Mouse (Mus musculus): ENCODE data around the gene Lrrc55. TPM values are rescaled to one million over a fixed set of nuclear protein-coding genes. Genes with fewer than 3 reads are reported as not detected.

Gene Lrrc55
- polyA plus RNA-seq, 1 experiment from 2014 or later = not detected

DNA sequence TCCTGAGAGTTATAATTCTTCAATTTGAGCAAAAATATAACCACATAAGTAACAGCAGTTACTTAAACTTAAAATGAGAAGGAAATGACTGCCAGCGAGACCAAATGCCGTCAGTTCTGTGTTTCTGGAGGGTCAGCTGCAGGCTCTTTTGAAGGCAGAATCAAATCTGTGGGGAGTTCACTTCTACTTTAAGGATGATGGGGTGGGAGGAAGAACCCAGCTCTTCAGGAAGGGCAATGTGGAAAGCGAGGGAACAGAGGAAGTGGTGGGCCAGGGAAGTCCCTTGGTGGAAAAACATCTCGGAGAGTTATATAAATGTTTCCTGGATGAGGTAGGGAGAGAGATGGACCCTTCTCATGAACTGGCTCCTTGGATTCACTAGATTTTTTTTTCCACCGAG, 40.9 kb downstream of the Lrrc55 start:
- no peak overlapping the region for H3K4me3 ChIP-seq (ENCODE audit: inconsistent target)
- no peaks in the 10 kb centered on the region for H3K36me3 ChIP-seq (ENCODE audit: inconsistent target)
- 37% methylated on average over 5 of the region's 5 CpGs for WGBS (ENCODE audit: missing documents)
- H3K79me2 ChIP-seq (ENCODE audit: inconsistent target) = no peaks in the 10 kb centered on the region
- H3K27ac ChIP-seq = no peak overlapping the region

DNA sequence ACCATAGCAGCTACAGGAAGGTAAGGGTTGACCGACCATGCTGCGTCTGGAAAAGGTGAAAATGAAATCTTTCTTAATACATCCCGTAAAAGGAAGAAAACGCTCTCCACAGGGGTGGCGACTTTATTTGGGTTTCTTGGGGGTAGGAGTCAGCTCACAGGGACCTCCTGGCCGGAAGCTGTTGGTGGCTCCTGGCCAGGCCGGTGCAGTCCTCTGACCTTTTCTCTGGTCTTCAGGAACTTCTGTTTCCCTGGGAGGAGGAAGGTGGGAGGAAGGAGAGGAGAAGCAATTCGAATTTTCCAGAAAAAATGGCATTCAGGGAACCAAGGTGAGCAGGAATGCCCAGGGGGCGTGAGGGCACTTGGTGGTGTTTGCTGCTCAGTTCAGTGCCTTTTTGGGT, 41.7 kb downstream of the Lrrc55 start:
- H3K27ac ChIP-seq = no peak overlapping the region
- H3K79me2 ChIP-seq (ENCODE audit: inconsistent target) = no peaks in the 10 kb centered on the region
- 83% methylated on average over 8 of the region's 9 CpGs for WGBS (ENCODE audit: missing documents)
- no peaks in the 10 kb centered on the region for H3K36me3 ChIP-seq (ENCODE audit: inconsistent target)
- no peak overlapping the region for H3K4me3 ChIP-seq (ENCODE audit: inconsistent target)

DNA sequence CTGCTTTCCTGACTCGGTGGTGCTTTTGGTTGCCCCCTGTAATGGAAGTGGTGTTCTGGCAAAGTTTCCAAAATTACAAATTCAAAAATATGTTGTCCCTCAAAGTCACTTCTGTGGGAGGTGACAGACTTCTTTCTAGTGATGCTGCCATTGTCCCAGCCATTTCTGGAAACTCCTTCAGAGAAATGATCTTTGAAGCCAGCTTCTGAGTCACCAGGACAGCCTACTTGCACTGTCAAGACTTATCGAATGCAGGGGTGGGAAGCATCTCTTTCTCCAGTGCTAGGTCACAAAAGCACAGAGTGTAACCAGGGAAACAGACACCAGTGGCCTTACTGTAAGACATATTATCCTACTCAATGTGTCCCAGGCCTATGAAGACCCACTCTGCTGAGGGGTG, 45.8 kb downstream of the Lrrc55 start:
- Histone ChIP-seq H3K27ac (no peak overlapping the region), H3K4me3 (ENCODE audit: inconsistent target) (no peak overlapping the region), H3K79me2 (ENCODE audit: inconsistent target) (no peaks in the 10 kb centered on the region), H3K36me3 (ENCODE audit: inconsistent target) (no peaks in the 10 kb centered on the region)
- 83% methylated on average over 2 of the region's 2 CpGs for WGBS (ENCODE audit: missing documents)

DNA sequence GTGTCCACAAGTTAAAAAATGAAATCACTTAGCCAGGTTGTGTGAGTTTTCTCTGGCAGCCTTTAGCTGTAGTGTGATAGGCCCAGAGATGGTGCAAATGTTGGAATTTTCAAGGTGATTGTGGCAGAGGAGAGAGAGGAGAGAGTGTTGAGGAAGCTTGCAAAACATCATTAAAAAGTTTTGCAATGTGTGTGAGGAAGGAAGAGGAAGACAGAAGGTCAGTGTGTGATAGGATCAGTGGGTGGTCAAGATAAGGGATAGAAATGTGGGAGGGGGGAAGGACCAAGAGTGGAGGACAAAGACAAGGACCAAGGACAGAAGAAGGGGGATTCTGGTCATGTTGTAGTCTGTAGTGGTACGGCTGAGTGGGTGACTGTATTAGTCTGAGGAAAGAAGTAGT, 46.6 kb downstream of the Lrrc55 start:
- WGBS (ENCODE audit: missing documents) = 0% methylated on average over 1 of the region's 1 CpGs
- Histone ChIP-seq H3K4me3 (ENCODE audit: inconsistent target) (no peak overlapping the region), H3K36me3 (ENCODE audit: inconsistent target) (no peaks in the 10 kb centered on the region), H3K79me2 (ENCODE audit: inconsistent target) (no peaks in the 10 kb centered on the region), H3K27ac (no peak overlapping the region)

DNA sequence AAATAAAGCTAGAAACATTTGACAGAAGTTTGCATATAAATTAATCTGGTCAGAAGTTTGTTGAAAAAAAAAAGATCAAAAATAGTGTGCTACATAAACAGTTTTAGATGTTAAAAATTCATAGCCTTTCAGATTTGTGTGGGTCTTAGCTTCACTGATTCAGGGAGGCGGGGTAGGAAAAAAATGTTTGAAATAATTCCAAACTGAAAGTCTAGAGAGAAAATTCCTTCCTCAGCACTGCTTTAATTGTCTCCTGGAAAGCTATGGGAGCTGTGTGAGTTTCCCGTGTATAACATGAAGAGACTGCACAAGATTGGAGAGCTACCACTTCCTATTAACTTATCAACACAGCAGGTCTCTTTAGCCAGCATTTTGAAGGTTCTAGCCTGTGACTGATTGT, 49.5 kb downstream of the Lrrc55 start:
- Histone ChIP-seq H3K79me2 (ENCODE audit: inconsistent target) (no peaks in the 10 kb centered on the region), H3K27ac (no peak overlapping the region), H3K4me3 (ENCODE audit: inconsistent target) (no peak overlapping the region), H3K36me3 (ENCODE audit: inconsistent target) (no peaks in the 10 kb centered on the region)
- WGBS (ENCODE audit: missing documents) = 85% methylated on average over 2 of the region's 2 CpGs

DNA sequence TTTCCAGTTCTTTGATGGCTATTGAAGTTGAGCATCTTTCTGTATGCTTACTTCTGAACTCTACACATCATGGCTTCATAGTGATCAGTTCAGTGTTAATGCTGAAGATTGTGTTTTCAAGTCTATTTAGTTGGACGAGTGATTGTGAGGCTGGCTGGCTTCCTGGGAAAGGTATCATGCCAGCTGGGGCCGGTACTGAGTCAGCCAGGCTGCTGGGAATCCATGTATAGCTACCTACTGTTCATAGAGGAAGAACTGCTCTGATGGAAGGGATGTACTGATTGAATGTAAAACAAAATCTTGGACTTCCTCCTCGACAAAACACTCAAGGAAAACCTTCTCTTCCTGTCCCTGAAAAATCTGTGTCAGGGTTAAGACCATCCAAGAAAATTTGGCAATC, 51.7 kb downstream of the Lrrc55 start:
- no peaks in the 10 kb centered on the region for H3K36me3 ChIP-seq (ENCODE audit: inconsistent target)
- H3K27ac ChIP-seq = no peak overlapping the region
- 70% methylated on average over 3 of the region's 3 CpGs for WGBS (ENCODE audit: missing documents)
- no peaks in the 10 kb centered on the region for H3K79me2 ChIP-seq (ENCODE audit: inconsistent target)
- no peak overlapping the region for H3K4me3 ChIP-seq (ENCODE audit: inconsistent target)

DNA sequence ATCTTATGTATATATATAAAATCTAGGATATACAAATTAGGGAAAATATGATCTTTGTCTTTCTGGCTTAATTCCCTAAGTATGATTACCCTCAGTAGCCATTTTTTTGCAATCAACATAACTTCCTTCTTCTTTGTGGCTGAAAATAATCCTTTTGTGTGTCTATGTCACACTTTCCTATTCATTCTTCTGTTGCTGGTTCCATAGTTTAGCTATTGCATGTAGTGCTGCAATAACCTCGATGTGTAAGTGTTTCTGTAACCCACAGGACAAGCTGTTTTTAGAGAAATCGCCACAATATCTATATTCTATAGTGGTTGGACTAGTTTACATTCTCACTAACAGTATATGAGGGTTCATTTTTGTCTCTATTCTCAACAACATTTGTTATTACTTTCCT, 52.1 kb downstream of the Lrrc55 start:
- Histone ChIP-seq H3K36me3 (ENCODE audit: inconsistent target) (no peaks in the 10 kb centered on the region), H3K27ac (no peak overlapping the region), H3K4me3 (ENCODE audit: inconsistent target) (no peak overlapping the region), H3K79me2 (ENCODE audit: inconsistent target) (no peaks in the 10 kb centered on the region)
- 31% methylated on average over 2 of the region's 2 CpGs for WGBS (ENCODE audit: missing documents)

DNA sequence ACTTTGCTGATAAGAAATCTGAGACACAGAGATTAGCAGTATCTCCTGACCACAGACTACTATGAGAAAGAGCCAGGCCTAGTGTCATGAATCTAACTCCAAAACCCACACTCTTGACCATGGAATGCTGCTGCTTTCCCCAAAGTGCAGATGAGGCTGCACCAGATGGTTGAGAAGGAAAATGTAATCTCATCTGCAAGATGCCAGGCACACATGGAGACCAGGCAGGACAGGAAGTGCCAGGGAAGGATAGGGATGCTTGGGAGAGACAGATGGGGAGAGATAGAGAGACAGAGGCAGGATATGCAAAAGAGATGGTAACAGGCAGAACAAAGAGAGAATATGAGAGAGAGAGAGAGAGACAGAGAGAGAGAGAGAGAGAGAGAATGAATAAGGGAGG, 56.2 kb downstream of the Lrrc55 start:
- H3K36me3 ChIP-seq (ENCODE audit: inconsistent target) = no peaks in the 10 kb centered on the region
- H3K27ac ChIP-seq = no peak overlapping the region
- no peaks in the 10 kb centered on the region for H3K79me2 ChIP-seq (ENCODE audit: inconsistent target)
- H3K4me3 ChIP-seq (ENCODE audit: inconsistent target) = no peak overlapping the region

DNA sequence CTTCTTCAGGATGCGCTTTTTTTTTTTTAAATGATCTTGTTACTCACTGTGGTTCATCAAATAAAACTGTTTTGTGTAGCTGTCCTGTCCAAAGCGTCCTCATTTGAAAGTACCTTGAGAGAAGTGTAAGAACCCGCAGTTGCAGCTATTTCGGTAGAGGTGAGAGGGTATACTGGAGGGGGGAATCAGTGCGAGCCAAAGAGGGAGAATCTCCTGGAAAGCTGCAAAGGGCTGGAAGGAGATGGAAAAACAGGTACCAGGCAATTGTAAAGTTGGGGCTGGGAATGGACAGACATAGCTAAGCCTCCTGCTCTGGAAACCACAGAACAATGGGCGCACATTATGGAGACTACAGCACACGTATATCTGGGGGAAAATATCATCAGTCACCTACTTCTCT, 57.2 kb downstream of the Lrrc55 start:
- 91% methylated on average over 7 of the region's 7 CpGs for WGBS (ENCODE audit: missing documents)
- Histone ChIP-seq H3K4me3 (ENCODE audit: inconsistent target) (no peak overlapping the region), H3K27ac (no peak overlapping the region), H3K79me2 (ENCODE audit: inconsistent target) (no peaks in the 10 kb centered on the region), H3K36me3 (ENCODE audit: inconsistent target) (no peaks in the 10 kb centered on the region)

DNA sequence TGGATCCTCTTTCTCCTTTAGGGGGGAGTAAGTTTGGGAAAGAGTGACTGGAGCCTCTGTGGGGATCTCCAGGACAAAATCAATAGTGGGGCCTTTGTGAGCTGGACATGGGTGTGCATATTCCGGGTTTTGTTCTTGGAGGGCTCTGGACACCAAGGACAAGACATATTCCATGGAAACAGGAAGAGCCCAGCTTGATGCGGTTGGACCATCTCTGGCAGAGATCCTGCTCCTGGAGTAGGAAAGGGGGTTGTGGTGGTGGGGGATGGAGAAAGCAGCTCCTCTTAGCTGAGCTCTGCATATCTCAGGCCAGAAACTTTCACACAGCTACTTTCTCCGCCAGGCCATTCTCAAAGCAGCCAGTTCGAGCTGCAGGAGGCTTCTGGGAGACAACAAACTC, 57.6 kb downstream of the Lrrc55 start:
- H3K4me3 ChIP-seq (ENCODE audit: inconsistent target) = no peak overlapping the region
- 91% methylated on average over 4 of the region's 4 CpGs for WGBS (ENCODE audit: missing documents)
- H3K79me2 ChIP-seq (ENCODE audit: inconsistent target) = no peaks in the 10 kb centered on the region
- H3K36me3 ChIP-seq (ENCODE audit: inconsistent target) = no peaks in the 10 kb centered on the region
- no peak overlapping the region for H3K27ac ChIP-seq

DNA sequence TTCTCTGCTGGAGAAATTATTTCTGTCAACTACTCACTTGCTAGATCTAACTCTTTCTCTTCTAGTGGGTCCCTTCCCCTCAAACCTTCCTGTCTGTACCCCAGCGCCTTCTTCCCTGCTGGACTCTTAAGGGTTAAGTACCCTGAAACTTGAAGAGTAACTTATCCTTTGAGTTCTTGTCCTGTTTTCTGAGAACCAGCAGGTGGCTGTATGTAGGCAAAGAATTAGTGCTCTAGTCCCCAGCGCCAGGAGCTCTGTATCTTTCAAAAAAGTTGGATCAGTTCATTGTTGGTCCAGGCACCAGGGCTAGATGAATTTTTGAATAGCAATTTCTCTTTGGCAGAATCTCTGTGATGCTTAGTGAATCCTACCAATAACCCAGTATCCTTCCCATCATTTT, 58.9 kb downstream of the Lrrc55 start:
- Histone ChIP-seq H3K79me2 (ENCODE audit: inconsistent target) (no peaks in the 10 kb centered on the region), H3K4me3 (ENCODE audit: inconsistent target) (no peak overlapping the region), H3K36me3 (ENCODE audit: inconsistent target) (no peaks in the 10 kb centered on the region), H3K27ac (no peak overlapping the region)
- WGBS (ENCODE audit: missing documents) = 44% methylated on average over 2 of the region's 2 CpGs

DNA sequence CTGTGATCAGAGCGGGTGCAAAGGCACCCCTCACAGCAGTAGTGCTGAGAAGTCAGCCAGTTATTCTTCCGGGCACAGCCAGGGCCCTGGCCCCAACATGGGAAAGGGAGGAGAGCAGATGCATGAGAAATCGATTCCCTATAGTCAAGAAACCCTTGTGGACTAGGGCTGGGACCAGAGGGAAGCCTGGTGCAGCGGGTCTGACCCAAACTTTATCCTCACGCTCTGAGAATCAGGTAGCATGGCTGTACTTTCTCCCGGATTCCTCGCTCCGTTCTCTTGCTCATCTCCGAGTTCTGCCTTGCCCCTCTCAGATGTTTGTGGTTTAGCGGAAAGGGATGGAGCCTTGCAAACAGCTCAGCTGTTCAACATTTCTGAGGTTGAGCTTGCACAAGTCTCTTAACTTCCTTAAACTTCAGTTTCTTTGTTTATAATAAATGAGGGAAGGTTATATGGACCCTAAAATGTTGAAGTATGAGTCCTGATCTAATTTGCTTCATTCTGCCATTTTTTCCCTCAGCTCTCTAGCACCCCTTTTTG, 59.3 kb downstream of the Lrrc55 start:
- no peaks in the 10 kb centered on the region for H3K79me2 ChIP-seq (ENCODE audit: inconsistent target)
- 5% methylated on average over 10 of the region's 10 CpGs for WGBS (ENCODE audit: missing documents)
- H3K36me3 ChIP-seq (ENCODE audit: inconsistent target) = no peaks in the 10 kb centered on the region
- no peak overlapping the region for H3K27ac ChIP-seq
- H3K4me3 ChIP-seq (ENCODE audit: inconsistent target) = no peak overlapping the region

DNA sequence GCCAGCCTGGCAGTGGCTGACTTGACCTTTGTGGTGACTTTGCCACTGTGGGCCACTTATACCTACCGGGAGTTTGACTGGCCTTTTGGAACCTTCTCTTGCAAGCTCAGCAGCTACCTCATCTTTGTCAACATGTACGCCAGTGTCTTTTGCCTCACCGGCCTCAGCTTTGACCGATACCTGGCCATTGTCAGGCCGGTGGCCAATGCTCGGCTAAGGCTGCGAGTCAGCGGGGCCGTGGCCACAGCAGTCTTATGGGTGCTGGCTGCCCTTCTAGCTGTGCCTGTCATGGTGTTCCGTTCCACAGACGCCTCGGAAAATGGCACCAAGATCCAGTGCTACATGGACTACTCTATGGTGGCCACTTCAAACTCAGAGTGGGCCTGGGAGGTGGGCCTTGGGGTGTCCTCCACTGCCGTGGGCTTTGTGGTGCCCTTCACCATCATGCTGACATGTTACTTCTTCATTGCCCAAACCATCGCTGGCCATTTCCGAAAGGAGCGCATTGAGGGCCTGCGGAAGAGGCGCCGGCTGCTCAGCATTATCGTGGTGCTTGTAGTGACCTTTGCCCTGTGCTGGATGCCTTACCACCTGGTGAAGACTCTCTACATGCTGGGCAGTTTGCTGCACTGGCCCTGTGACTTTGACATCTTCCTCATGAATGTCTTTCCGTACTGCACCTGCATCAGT, 60.0 kb downstream of the Lrrc55 start:
- 87% methylated on average over 21 of the region's 21 CpGs for WGBS (ENCODE audit: missing documents)
- Histone ChIP-seq H3K79me2 (ENCODE audit: inconsistent target) (no peaks in the 10 kb centered on the region), H3K4me3 (ENCODE audit: inconsistent target) (no peak overlapping the region), H3K36me3 (ENCODE audit: inconsistent target) (no peaks in the 10 kb centered on the region), H3K27ac (no peak overlapping the region)

DNA sequence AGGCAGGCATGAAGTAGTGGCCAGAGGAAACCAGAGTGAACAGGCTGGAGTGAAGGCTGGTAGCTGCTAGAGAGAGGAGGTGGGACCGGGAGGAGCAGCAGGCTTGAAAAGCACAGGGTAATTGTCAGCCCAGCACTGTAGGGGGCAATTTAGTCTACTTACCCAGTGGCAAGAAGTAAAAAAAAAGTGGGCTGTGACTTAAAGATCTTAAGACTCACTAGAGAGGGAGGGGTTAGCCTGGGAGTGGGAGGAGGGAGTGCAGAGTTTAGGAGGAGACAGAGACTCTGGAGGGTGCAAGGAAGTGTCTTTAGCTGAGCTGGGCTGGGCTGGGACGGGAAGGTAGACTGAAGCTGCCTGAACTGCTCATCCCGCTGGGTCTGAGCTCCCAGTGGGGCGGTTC, 60.9 kb downstream of the Lrrc55 start, which contains the start of gene Aplnr:
Gene Aplnr (plus strand): TSS at position 137 of the 400 bp plus-strand sequence.
- Histone ChIP-seq H3K36me3 (ENCODE audit: inconsistent target) (no peaks in the 10 kb centered on the region), H3K4me3 (ENCODE audit: inconsistent target) (no peak within 1 kb of the TSS), H3K27ac (no peak within 1 kb of the TSS), H3K79me2 (ENCODE audit: inconsistent target) (no peaks in the 10 kb centered on the region)
- 71% methylated on average over 4 of the region's 4 CpGs for WGBS (ENCODE audit: missing documents)

DNA sequence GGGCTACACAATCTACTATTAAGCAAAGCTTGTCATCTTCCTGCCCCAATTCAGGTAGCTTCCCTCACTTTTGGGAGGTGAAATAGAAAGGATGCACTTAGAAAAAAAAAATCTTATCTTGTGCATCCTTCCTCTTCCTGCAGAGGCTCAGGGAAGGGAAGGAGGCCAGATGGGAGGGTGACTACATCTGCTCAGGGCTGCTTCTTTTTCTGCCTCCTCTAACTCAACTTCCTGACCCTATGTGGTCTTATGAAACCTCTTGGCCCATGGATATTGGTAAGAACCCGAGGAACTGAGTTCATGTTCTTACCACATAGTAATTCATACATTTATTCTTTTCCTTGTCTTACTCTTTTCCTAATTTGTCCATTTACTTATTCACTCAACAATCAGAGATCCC, 61.9 kb downstream of the Lrrc55 start:
- Histone ChIP-seq H3K4me3 (ENCODE audit: inconsistent target) (no peak overlapping the region), H3K27ac (no peak overlapping the region), H3K79me2 (ENCODE audit: inconsistent target) (no peaks in the 10 kb centered on the region), H3K36me3 (ENCODE audit: inconsistent target) (no peaks in the 10 kb centered on the region)
- 0% methylated on average over 1 of the region's 1 CpGs for WGBS (ENCODE audit: missing documents)

DNA sequence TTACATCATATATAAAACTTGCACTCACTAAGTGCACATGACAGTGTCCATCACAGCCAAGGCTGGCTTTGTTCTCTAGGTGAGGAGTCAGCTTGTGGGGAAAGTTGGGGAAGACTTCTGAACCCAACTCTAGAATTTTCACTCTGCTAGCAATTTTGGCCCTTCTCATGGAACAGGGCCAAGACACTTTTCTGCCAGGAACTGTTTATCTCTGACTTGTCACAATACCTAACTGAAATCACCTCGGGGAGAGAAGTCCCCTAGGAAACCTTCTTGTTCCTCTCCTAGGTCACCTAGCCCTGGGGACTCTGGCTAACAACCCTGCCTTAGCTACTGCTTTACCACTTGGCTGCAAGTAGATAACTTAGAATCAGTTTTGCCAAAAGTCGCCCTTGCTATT, 64.8 kb downstream of the Lrrc55 start:
- no peaks in the 10 kb centered on the region for H3K36me3 ChIP-seq (ENCODE audit: inconsistent target)
- no peaks in the 10 kb centered on the region for H3K79me2 ChIP-seq (ENCODE audit: inconsistent target)
- no peak overlapping the region for H3K27ac ChIP-seq
- no peak overlapping the region for H3K4me3 ChIP-seq (ENCODE audit: inconsistent target)
- WGBS (ENCODE audit: missing documents) = 45% methylated on average over 2 of the region's 2 CpGs

Data from macrophage (primary cell).